Mouse (Mus musculus): Measurements from ENCODE around the gene Fxyd7. TPM values are rescaled to one million over a fixed set of nuclear protein-coding genes. Genes with fewer than 3 reads are reported as not detected.

The Fxyd7 gene
- polyA plus RNA-seq (2012; rRNA removed; ENCODE audit: low replicate concordance) = 5.9 and 8.2 TPM in 2 replicates

GRCm38 (mm10) chr7:31051321-31052021 is at the start of gene Fxyd7:
Fxyd7 (minus strand) TSS chr7:31051467.

DNA sequence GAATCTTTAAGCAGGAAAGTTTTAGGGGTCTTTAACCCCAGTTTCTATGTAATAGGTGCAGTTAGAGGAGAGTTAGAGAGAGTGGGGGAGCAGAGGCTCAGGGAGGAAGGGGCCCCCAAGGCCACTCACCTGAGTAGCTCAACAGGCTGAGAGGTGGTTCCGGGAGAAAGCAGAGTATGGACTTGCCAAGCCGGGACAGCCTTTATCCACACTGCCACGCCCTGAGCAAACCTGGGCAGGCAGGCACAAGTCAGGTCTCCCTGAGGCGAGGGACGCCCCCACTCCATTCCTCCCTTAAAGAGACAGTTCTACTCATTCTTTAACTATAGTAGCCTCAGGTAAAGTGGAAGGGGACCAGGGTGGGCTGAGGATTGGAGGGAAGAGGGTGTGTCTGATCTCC is 25.2 kb upstream of the Fxyd7 start, which contains the start of gene Fxyd3:
TSS of gene Fxyd3 (minus strand) at position 213 of the 400 bp plus-strand sequence.

GRCm38 (mm10) chr7:31059108-31059507 is 7.8 kb upstream of the Fxyd7 start, which contains the start of gene Lgi4:
Lgi4 (plus strand) TSS chr7:31059342.

DNA sequence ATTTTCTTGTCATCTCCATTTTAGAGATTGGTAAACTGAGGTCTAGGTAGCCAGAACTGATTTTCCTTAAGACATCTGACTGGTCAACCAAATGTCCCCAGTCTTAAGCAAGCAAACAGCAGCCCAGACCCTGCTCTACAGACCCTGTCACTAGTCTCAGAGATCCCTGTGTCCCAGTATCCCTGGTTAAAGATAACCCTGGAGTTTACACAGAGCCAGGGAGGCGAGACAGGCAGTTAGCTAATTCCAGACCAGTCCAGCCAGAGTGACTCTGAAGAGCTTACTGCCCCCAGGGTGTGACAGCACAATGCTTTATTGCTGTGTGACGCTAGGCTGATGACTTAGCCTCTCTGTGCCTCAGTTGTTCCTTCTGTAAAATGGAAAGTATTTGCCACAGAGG is 5.8 kb upstream of the Fxyd7 start, which contains the start of gene Fxyd1:
TSS of gene Fxyd1 (minus strand) at position 129 of the 400 bp plus-strand sequence.

DNA sequence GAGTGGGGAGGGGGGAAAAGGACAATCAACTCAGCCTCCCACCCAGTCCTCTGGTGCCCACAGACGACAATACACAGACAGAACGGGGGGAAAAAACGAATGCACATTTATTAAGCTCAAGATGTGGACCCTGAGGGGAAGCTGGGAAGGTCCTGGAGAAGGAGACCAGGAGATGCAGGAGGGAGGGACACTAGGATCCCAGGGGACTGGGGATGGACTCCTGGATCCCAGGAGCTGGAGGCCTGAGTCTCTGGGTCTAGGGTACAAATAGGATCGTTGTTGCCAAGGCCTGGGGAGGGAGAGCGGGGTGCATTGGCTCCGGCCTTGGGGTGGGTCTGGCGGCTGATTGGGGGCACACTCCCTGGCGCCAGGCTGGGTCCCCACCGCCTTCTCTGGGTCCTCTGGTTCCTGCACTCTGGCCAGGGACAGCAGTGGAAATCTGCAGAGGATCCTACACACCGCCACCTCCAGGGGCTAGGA is 8.8 kb downstream of the Fxyd7 start, which contains the start of gene Fxyd5:
TSS of gene Fxyd5 (minus strand) at position 51 of the 480 bp plus-strand sequence.

Other genes with a start within 250 kb of the Fxyd7 start
- gene Ffar2, start 227.7 kb downstream of the Fxyd7 start, polyA plus RNA-seq (2012; rRNA removed; ENCODE audit: low replicate concordance) = 44.2 and 53.7 TPM in 2 replicates
- 0.10 and 0.11 TPM in 2 replicates for gene Ffar3, start 195.3 kb downstream of the Fxyd7 start, polyA plus RNA-seq (2012; rRNA removed; ENCODE audit: low replicate concordance)
- 5.8 and 8.9 TPM in 2 replicates for gene Ffar1, start 189.9 kb downstream of the Fxyd7 start, polyA plus RNA-seq (2012; rRNA removed; ENCODE audit: low replicate concordance)
- 85.3 and 86.3 TPM in 2 replicates for gene Cd22, start 171.1 kb downstream of the Fxyd7 start, polyA plus RNA-seq (2012; rRNA removed; ENCODE audit: low replicate concordance)
- gene Mag, start 136.6 kb downstream of the Fxyd7 start, polyA plus RNA-seq (2012; rRNA removed; ENCODE audit: low replicate concordance) = 3.9 and 5.1 TPM in 2 replicates
- gene Hamp2, start 126.8 kb downstream of the Fxyd7 start, polyA plus RNA-seq (2012; rRNA removed; ENCODE audit: low replicate concordance) = 6.9 and 22.7 TPM in 2 replicates
- gene Hamp, start 107.4 kb downstream of the Fxyd7 start, polyA plus RNA-seq (2012; rRNA removed; ENCODE audit: low replicate concordance) = 1.9 and 22.9 TPM in 2 replicates
- 122 and 253 TPM in 2 replicates for gene Usf2, start 94.7 kb downstream of the Fxyd7 start, polyA plus RNA-seq (2012; rRNA removed; ENCODE audit: low replicate concordance)
- 48.3 and 72.9 TPM in 2 replicates for gene Lsr, start 78.0 kb downstream of the Fxyd7 start, polyA plus RNA-seq (2012; rRNA removed; ENCODE audit: low replicate concordance)
- 2.1 and 3.5 TPM in 2 replicates for gene Fam187b, start 77.7 kb downstream of the Fxyd7 start, polyA plus RNA-seq (2012; rRNA removed; ENCODE audit: low replicate concordance)
- gene Fxyd5, start 9.0 kb downstream of the Fxyd7 start, polyA plus RNA-seq (2012; rRNA removed; ENCODE audit: low replicate concordance) = 182 and 227 TPM in 2 replicates
- 506 and 885 TPM in 2 replicates for gene Fxyd1, start 5.7 kb upstream of the Fxyd7 start, polyA plus RNA-seq (2012; rRNA removed; ENCODE audit: low replicate concordance)
- 11.8 and 13.0 TPM in 2 replicates for gene Lgi4, start 7.9 kb upstream of the Fxyd7 start, polyA plus RNA-seq (2012; rRNA removed; ENCODE audit: low replicate concordance)
- gene Fxyd3, start 25.2 kb upstream of the Fxyd7 start, polyA plus RNA-seq (2012; rRNA removed; ENCODE audit: low replicate concordance) = 90.4 and 173 TPM in 2 replicates
- 21.2 and 27.6 TPM in 2 replicates for gene Hpn, start 63.8 kb upstream of the Fxyd7 start, polyA plus RNA-seq (2012; rRNA removed; ENCODE audit: low replicate concordance)
- 99.3 and 261 TPM in 2 replicates for gene Scn1b, start 75.5 kb upstream of the Fxyd7 start, polyA plus RNA-seq (2012; rRNA removed; ENCODE audit: low replicate concordance)
- 227 and 415 TPM in 2 replicates for gene Gramd1a, start 104.4 kb upstream of the Fxyd7 start, polyA plus RNA-seq (2012; rRNA removed; ENCODE audit: low replicate concordance)
- gene Scgb2b2, start 239.0 kb upstream of the Fxyd7 start, polyA plus RNA-seq (2012; rRNA removed; ENCODE audit: low replicate concordance) = not detected in 2 replicates
- gene Scgb1b2, start 240.4 kb upstream of the Fxyd7 start, polyA plus RNA-seq (2012; rRNA removed; ENCODE audit: low replicate concordance) = not detected in 2 replicates